Mouse (Mus musculus): Measurements from ENCODE around the gene Mrpl23. TPM values are rescaled to one million over a fixed set of nuclear protein-coding genes. Genes with fewer than 3 reads are reported as not detected.

Gene Mrpl23
- total RNA-seq, 2 experiments from 2014 or later: 9.6 TPM; not detected in 1

- ATAC-seq (replicated peaks; ENCODE audit: low FRiP score, poor library complexity, severe bottlenecking): no peak
Observed at GRCm38 (mm10) chr7:142516221-142516978, 16.1 kb upstream of the Mrpl23 start.

- ATAC-seq (replicated peaks; ENCODE audit: low FRiP score, poor library complexity, severe bottlenecking): no peak
Observed at GRCm38 (mm10) chr7:142517531-142517930, 15.0 kb upstream of the Mrpl23 start.

GRCm38 (mm10) chr7:142520331-142520730 lies 12.2 kb upstream of the Mrpl23 start:
- no peak for ATAC-seq (replicated peaks; ENCODE audit: low FRiP score, poor library complexity, severe bottlenecking)

GRCm38 (mm10) chr7:142522352-142522751 lies 10.1 kb upstream of the Mrpl23 start:
- no peak for ATAC-seq (replicated peaks; ENCODE audit: low FRiP score, poor library complexity, severe bottlenecking)

- no peak for ATAC-seq (replicated peaks; ENCODE audit: low FRiP score, poor library complexity, severe bottlenecking)
Observed at GRCm38 (mm10) chr7:142523200-142523990, 9.1 kb upstream of the Mrpl23 start.

- ATAC-seq (replicated peaks; ENCODE audit: low FRiP score, poor library complexity, severe bottlenecking): 0 out of 2 replicates have a peak, but pooled peaks have one; percentile 34
Observed at GRCm38 (mm10) chr7:142525342-142526178, 6.9 kb upstream of the Mrpl23 start.

- ATAC-seq (replicated peaks; ENCODE audit: low FRiP score, poor library complexity, severe bottlenecking): no peak
Observed at GRCm38 (mm10) chr7:142529350-142529749, 3.1 kb upstream of the Mrpl23 start.

GRCm38 (mm10) chr7:142531973-142532521 lies 439 bp upstream of the Mrpl23 start:
- ATAC-seq (replicated peaks; ENCODE audit: low FRiP score, poor library complexity, severe bottlenecking): no peak

GRCm38 (mm10) chr7:142533059-142533855 lies 771 bp downstream of the Mrpl23 start:
- peak; percentile 30; the same call in 1 of the 2 replicates for ATAC-seq (replicated peaks; ENCODE audit: low FRiP score, poor library complexity, severe bottlenecking)

GRCm38 (mm10) chr7:142535116-142535515 lies 2.6 kb downstream of the Mrpl23 start:
- ATAC-seq (replicated peaks; ENCODE audit: low FRiP score, poor library complexity, severe bottlenecking): no peak

GRCm38 (mm10) chr7:142535832-142536231 lies 3.3 kb downstream of the Mrpl23 start:
- no peak for ATAC-seq (replicated peaks; ENCODE audit: low FRiP score, poor library complexity, severe bottlenecking)

- no peak for ATAC-seq (replicated peaks; ENCODE audit: low FRiP score, poor library complexity, severe bottlenecking)
Observed at GRCm38 (mm10) chr7:142537181-142537580, 4.7 kb downstream of the Mrpl23 start.

GRCm38 (mm10) chr7:142537879-142538278 lies 5.4 kb downstream of the Mrpl23 start:
- no peak for ATAC-seq (replicated peaks; ENCODE audit: low FRiP score, poor library complexity, severe bottlenecking)

GRCm38 (mm10) chr7:142538291-142538690 lies 5.8 kb downstream of the Mrpl23 start:
- no peak for ATAC-seq (replicated peaks; ENCODE audit: low FRiP score, poor library complexity, severe bottlenecking)

- ATAC-seq (replicated peaks; ENCODE audit: low FRiP score, poor library complexity, severe bottlenecking): no peak
Observed at GRCm38 (mm10) chr7:142538766-142539165, 6.3 kb downstream of the Mrpl23 start.

- no peak for ATAC-seq (replicated peaks; ENCODE audit: low FRiP score, poor library complexity, severe bottlenecking)
Observed at GRCm38 (mm10) chr7:142539828-142540227, 7.3 kb downstream of the Mrpl23 start.

GRCm38 (mm10) chr7:142542771-142543303 lies 10.4 kb downstream of the Mrpl23 start:
- ATAC-seq (replicated peaks; ENCODE audit: low FRiP score, poor library complexity, severe bottlenecking): no peak

GRCm38 (mm10) chr7:142545967-142546366 lies 13.5 kb downstream of the Mrpl23 start:
- ATAC-seq (replicated peaks; ENCODE audit: low FRiP score, poor library complexity, severe bottlenecking): no peak

GRCm38 (mm10) chr7:142547874-142548273 lies 15.4 kb downstream of the Mrpl23 start:
- ATAC-seq (replicated peaks; ENCODE audit: low FRiP score, poor library complexity, severe bottlenecking): no peak

All from erythroid progenitor cell, adult 5-6 weeks (primary cell).